Mouse (Mus musculus) forebrain, embryonic 14.5 days (tissue): ENCODE measurements around the gene Cldn4. TPM values are rescaled to one million over a fixed set of nuclear protein-coding genes. Genes with fewer than 3 reads are reported as not detected.
A peak's percentile ranks its signal among the peaks of the same experiment; 100 is the strongest.

ENCODE experiments used
- ATAC-seq: fragments of 200-750 bp; cut with Nextera tagmentation; 2 replicates; pipeline ENCODE4 v1.8.0; 2017; ENCODE audit warnings: mild to moderate bottlenecking, moderate library complexity
- DNase-seq: peaks from one replicate; pipeline ENCODE4 v3.0.0-alpha.2; 2015; ENCODE audit warnings: low spot score
- H3K27ac ChIP-seq: fragments of 300-500 bp; sonication (generic); 2 replicates; pipeline ENCODE4 v1.5.1; 2014; ENCODE audit warnings: low read depth, mild to moderate bottlenecking, control low read depth, low read length, moderate library complexity
- H3K27me3 ChIP-seq: fragments of 300-500 bp; sonication (generic); replicated peaks from 2 replicates; pipeline ENCODE4 v1.6.1; 2014; ENCODE audit warnings: low read length, control low read depth, mixed read lengths; ENCODE audit not compliant: control insufficient read depth, insufficient read depth
- H3K36me3 ChIP-seq: fragments of 300-500 bp; sonication (generic); 2 replicates; pipeline ENCODE4 v1.6.1; 2014; ENCODE audit warnings: low read length, control low read depth; ENCODE audit not compliant: control insufficient read depth, insufficient read depth
- H3K4me1 ChIP-seq: fragments of 300-500 bp; sonication (generic); 2 replicates; pipeline ENCODE4 v1.6.1; 2014; ENCODE audit warnings: antibody characterized with exemption, low read length, control low read depth; ENCODE audit not compliant: control insufficient read depth, insufficient read depth
- H3K4me2 ChIP-seq: fragments of 300-500 bp; sonication (generic); 2 replicates; pipeline ENCODE4 v1.6.1; 2014; ENCODE audit warnings: mild to moderate bottlenecking, control low read depth, low read length
- H3K4me3 ChIP-seq: fragments of 300-500 bp; sonication (generic); 2 replicates; pipeline ENCODE4 v1.5.1; 2014; ENCODE audit warnings: low read depth, low read length, control low read depth
- H3K9ac ChIP-seq: fragments of 300-500 bp; sonication (generic); 2 replicates; pipeline ENCODE4 v1.6.1; 2014; ENCODE audit warnings: mild to moderate bottlenecking, low read length, control low read depth, moderate library complexity
- H3K9me3 ChIP-seq: fragments of 300-500 bp; sonication (generic); replicated peaks from 2 replicates; pipeline ENCODE4 v1.6.1; 2016; ENCODE audit warnings: low read length, control low read depth, mixed read lengths; ENCODE audit not compliant: control insufficient read depth
- WGBS: fragments of 180-500 bp; shearing (Covaris S2); extraction: QIAGEN DNeasy Blood & Tissue Kit; methylation state at CpG from one replicate; pipeline ENCODE4 v1.1.7; 2014; 5-methylcytosine and 5-hydroxymethylcytosine counted together
- polyA plus RNA-seq: library from polyadenylated mRNA; unstranded; fragments of >200 nt; fragmentation: Nextera tagmentation; extraction: Ambion mirVana; gene quantifications from 2 replicates; pipeline ENCODE4 v1.2.1, GENCODE M21; 2014

Gene Cldn4
- polyA plus RNA-seq, 1 experiment from 2014 or later = not detected

- Histone ChIP-seq H3K9me3 (no peaks in the 10 kb centered on the region), H3K27ac (0 out of 2 replicates have a peak within 1 kb of the TSS, but pooled peaks have one; percentile 27), H3K27me3 (no peaks in the 10 kb centered on the region), H3K4me2 (peak within 1 kb of the TSS; percentile 93), H3K4me1 (0 out of 2 replicates have a peak, but pooled peaks cover 3% of the 10 kb centered on the region), H3K9ac (peak within 1 kb of the TSS; percentile 74), H3K36me3 (no peaks in the 10 kb centered on the region), H3K4me3 (peak within 1 kb of the TSS; percentile 57)
- peak; percentile 95 for DNase-seq
- peak; percentile 98 for ATAC-seq
- WGBS = under 1% methylated on average over 41 of the region's 41 CpGs
Observed at GRCm38 (mm10) chr5:134932179-134932902, 14.4 kb downstream of the Cldn4 start, which contains the start of gene Mettl27. Gene Mettl27, plus strand, starts transcription at chr5:134932368.

GRCm38 (mm10) chr5:134929988-134930387 is 16.7 kb downstream of the Cldn4 start:
- no peak for ATAC-seq
- WGBS = 91% methylated on average over 2 of the region's 2 CpGs

GRCm38 (mm10) chr5:134926726-134927125 is 20.0 kb downstream of the Cldn4 start:
- Histone ChIP-seq H3K36me3 (no peaks in the 10 kb centered on the region), H3K4me3 (no peak overlapping the region), H3K27me3 (no peaks in the 10 kb centered on the region), H3K9me3 (no peaks in the 10 kb centered on the region), H3K4me1 (no peaks in the 10 kb centered on the region), H3K4me2 (no peak overlapping the region), H3K9ac (no peak overlapping the region), H3K27ac (no peak overlapping the region)
- DNase-seq (no peak), ATAC-seq (no peak)
- 79% methylated on average over 4 of the region's 4 CpGs for WGBS

More at GRCm38 (mm10) chr5:134929988-134930387, 16.7 kb downstream of the Cldn4 start:
- Histone ChIP-seq H3K9me3 (no peaks in the 10 kb centered on the region), H3K4me2 (no peak overlapping the region), H3K27me3 (no peaks in the 10 kb centered on the region), H3K4me1 (0 out of 2 replicates have a peak, but pooled peaks cover 3% of the 10 kb centered on the region), H3K36me3 (no peaks in the 10 kb centered on the region), H3K27ac (no peak overlapping the region), H3K9ac (no peak overlapping the region), H3K4me3 (no peak overlapping the region)
- DNase-seq = no peak

GRCm38 (mm10) chr5:134923141-134923540 is 23.6 kb downstream of the Cldn4 start:
- no peak overlapping the region for H3K27ac ChIP-seq
- H3K27me3 ChIP-seq = no peaks in the 10 kb centered on the region
- no peaks in the 10 kb centered on the region for H3K4me1 ChIP-seq
- no peaks in the 10 kb centered on the region for H3K9me3 ChIP-seq
- H3K4me3 ChIP-seq = no peak overlapping the region
- H3K4me2 ChIP-seq = no peak overlapping the region
- H3K36me3 ChIP-seq = no peaks in the 10 kb centered on the region
- no peak overlapping the region for H3K9ac ChIP-seq
- DNase-seq (no peak), ATAC-seq (no peak)
- WGBS = 59% methylated on average over 6 of the region's 6 CpGs

- H3K4me2 ChIP-seq = no peak overlapping the region
- no peak for DNase-seq
- H3K9ac ChIP-seq = no peak overlapping the region
- H3K9me3 ChIP-seq = no peaks in the 10 kb centered on the region
- no peaks in the 10 kb centered on the region for H3K36me3 ChIP-seq
- no peaks in the 10 kb centered on the region for H3K4me1 ChIP-seq
- 88% methylated on average over 8 of the region's 8 CpGs for WGBS
- no peak for ATAC-seq
- no peak overlapping the region for H3K4me3 ChIP-seq
- H3K27me3 ChIP-seq = no peaks in the 10 kb centered on the region
- no peak overlapping the region for H3K27ac ChIP-seq
Observed at GRCm38 (mm10) chr5:134921106-134921505, 25.6 kb downstream of the Cldn4 start.

GRCm38 (mm10) chr5:134920106-134920687 is 26.5 kb downstream of the Cldn4 start:
- no peaks in the 10 kb centered on the region for H3K9me3 ChIP-seq
- no peak overlapping the region for H3K27ac ChIP-seq
- ATAC-seq = no peak
- peak; percentile 30 for DNase-seq
- WGBS = 57% methylated on average over 6 of the region's 6 CpGs
- no peaks in the 10 kb centered on the region for H3K27me3 ChIP-seq
- no peak overlapping the region for H3K9ac ChIP-seq
- H3K36me3 ChIP-seq = no peaks in the 10 kb centered on the region
- no peaks in the 10 kb centered on the region for H3K4me1 ChIP-seq
- no peak overlapping the region for H3K4me3 ChIP-seq
- no peak overlapping the region for H3K4me2 ChIP-seq

- Histone ChIP-seq H3K27me3 (no peaks in the 10 kb centered on the region), H3K27ac (no peak overlapping the region), H3K4me1 (no peaks in the 10 kb centered on the region), H3K4me2 (no peak overlapping the region), H3K9ac (no peak overlapping the region), H3K9me3 (no peaks in the 10 kb centered on the region), H3K36me3 (no peaks in the 10 kb centered on the region), H3K4me3 (no peak overlapping the region)
- ATAC-seq = no peak
- DNase-seq = no peak
- WGBS = 93% methylated on average over 3 of the region's 3 CpGs
Observed at GRCm38 (mm10) chr5:134919097-134919496, 27.6 kb downstream of the Cldn4 start.

- H3K4me3 ChIP-seq = no peak overlapping the region
- DNase-seq = peak; percentile 10
- ATAC-seq = no peak
- H3K27me3 ChIP-seq = no peaks in the 10 kb centered on the region
- no peak overlapping the region for H3K27ac ChIP-seq
- H3K4me1 ChIP-seq = no peaks in the 10 kb centered on the region
- no peak overlapping the region for H3K4me2 ChIP-seq
- WGBS = 50% methylated on average over 16 of the region's 16 CpGs
- no peak overlapping the region for H3K9ac ChIP-seq
- H3K36me3 ChIP-seq = no peaks in the 10 kb centered on the region
- H3K9me3 ChIP-seq = no peaks in the 10 kb centered on the region
Observed at GRCm38 (mm10) chr5:134918071-134918832, 28.5 kb downstream of the Cldn4 start.
